Comparison of ENCODE assay signal across 8 mouse cellular contexts in the genomic region with DNA sequence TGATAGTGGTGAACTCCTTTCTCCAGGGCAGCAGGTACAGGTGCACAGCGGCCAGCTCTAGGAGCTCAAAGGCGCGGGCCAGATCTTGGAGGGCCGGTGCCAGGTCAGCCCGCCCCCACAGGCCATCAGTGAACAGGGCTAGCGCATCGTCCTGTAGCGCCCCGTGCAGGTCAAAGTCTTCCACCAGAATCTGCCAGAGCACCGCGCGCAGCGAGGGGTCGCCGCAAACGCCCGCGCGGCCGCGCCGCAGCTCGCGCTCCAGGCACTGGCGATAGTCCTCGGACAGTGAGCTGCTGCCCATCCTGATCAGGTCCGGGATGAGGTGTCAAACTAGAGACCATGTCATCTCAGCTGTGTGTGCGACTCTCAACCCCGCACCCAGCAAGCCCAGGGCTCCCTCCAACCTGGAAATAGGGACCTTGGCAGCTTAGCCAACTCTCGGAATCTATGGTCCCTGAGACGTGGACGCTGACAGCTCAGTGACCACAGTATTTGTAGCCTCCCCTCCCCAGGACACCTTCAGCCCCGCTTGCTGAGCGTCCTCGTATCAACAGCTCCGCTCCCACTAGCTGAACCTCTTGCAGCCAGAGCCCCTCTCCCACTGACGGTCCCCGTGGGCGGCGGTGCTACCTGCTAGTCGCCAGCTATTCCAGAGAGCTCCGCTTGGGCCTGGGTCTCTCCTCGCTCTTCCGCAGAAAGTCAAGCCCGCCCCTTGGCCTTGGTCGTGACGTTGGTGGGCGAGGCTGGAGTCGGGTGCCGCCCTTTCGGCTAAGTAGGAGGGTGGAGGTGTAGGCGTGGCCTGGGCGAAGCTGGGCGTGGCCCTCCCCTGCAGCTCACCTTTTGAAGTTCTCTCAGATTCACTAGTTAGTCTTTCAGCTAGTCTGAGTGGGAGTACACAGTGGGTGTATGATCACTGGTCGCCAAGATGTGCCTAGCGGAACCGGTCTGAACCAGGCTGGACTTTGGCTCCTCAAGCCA. TPM values are rescaled to one million over a fixed set of nuclear protein-coding genes. Genes with fewer than 3 reads are reported as not detected.
A peak's percentile ranks its signal among the peaks of the same experiment; 100 is the strongest.
DNase-seq lines count a peak whose midpoint lies in the region; ATAC-seq lines count a peak whose summit lies in the region.

A gene (minus strand): TSS at position 714 of the 978 bp plus-strand sequence.

- H3K27me3 ChIP-seq in intestine, embryonic 14.5 days (replicated peaks; ENCODE audit: control insufficient read depth, insufficient read depth, low read length), result peaks cover 16% of the 10 kb centered on the region

- peak within 1 kb of the TSS; percentile 36 for H3K9ac ChIP-seq in intestine, embryonic 14.5 days (ENCODE audit: low read length)

- H3K4me2 ChIP-seq in intestine, embryonic 14.5 days (ENCODE audit: low read length), result peak within 1 kb of the TSS; percentile 93

- peaks cover 11% of the 10 kb centered on the region for H3K4me1 ChIP-seq in intestine, embryonic 14.5 days (replicated peaks; ENCODE audit: control insufficient read depth, insufficient read depth, low read length)

- peak; percentile 86 for ATAC-seq in intestine, embryonic 14.5 days (replicated peaks; ENCODE audit: low FRiP score, low TSS enrichment, low read depth)

- WGBS in intestine, embryonic 14.5 days, result 2% methylated on average over 57 of the region's 57 CpGs

- no peaks in the 10 kb centered on the region for H3K36me3 ChIP-seq in intestine, embryonic 14.5 days (ENCODE audit: control insufficient read depth, insufficient read depth, low read length)

- H3K9me3 ChIP-seq in intestine, embryonic 14.5 days (ENCODE audit: control insufficient read depth, low read length), result no peaks in the 10 kb centered on the region

- H3K4me3 ChIP-seq in intestine, embryonic 14.5 days (ENCODE audit: low read depth, low read length), result peak within 1 kb of the TSS; percentile 46

- peak; percentile 89 for DNase-seq in adrenal gland, adult 8-10 months
- DNase-seq in embryo, embryonic 9.5 days (ENCODE audit: extremely low spot score), result peak; percentile 88
- peak; percentile 75 to 77 for DNase-seq in gastrocnemius, postnatal 36 days
- peak; percentile 90 for DNase-seq in intestine, embryonic 14.5 days (ENCODE audit: low spot score)
- peak; percentile 87 to 92 for DNase-seq in left cerebral cortex, postnatal 25 days (ENCODE audit: low spot score in 2 of 2)
- DNase-seq in mesoderm, embryonic 11.5 days (ENCODE audit: low read depth, low spot score), result peak; percentile 91
- DNase-seq in right cerebral cortex, postnatal 36 days (ENCODE audit: low spot score in 2 of 2), result peak; percentile 82 to 87
- peak; percentile 77 to 84 for DNase-seq in urinary bladder, postnatal 4 days (ENCODE audit: low spot score in 2 of 2)

- no peak within 1 kb of the TSS for H3K27ac ChIP-seq in intestine, embryonic 14.5 days (ENCODE audit: low read depth)

- intact Hi-C loops in gastrocnemius, postnatal 36 days (cut with DNase I), result no loop called here
- intact Hi-C loops in left cerebral cortex, postnatal 25 days (cut with DNase I), result no loop called here

RNA-seq across cellular contexts. Expression of the gene that starts here (rescaled TPM):
- total RNA-seq in adrenal gland, adult 8-10 months (2022), result 10 to 100 TPM; 12.0 to 20.4 (median 17.1) TPM
- 1 to 10 TPM; 1.3 to 1.4 TPM for total RNA-seq in gastrocnemius, postnatal 36 days (2021)
- polyA plus RNA-seq in intestine, embryonic 14.5 days (2014; fragmentation: Nextera tagmentation; extraction: Ambion mirVana), result 3.7 and 4.6 TPM in 2 replicates
- 100 to 1,000 TPM; 106 to 107 TPM for total RNA-seq in left cerebral cortex, postnatal 25 days (2021)

Comparison
In these comparisons a context has a peak if more than half of its experiments do, and no peak if none do; other contexts are left out.
1. RNA of the gene that starts here (total RNA-seq): 106 to 107 TPM in left cerebral cortex, postnatal 25 days and 12.0 to 20.4 TPM in adrenal gland, adult 8-10 months; 1.3 to 1.4 TPM in gastrocnemius, postnatal 36 days; every median in the first group is over 4 times any median in the second.
2. RNA of the gene that starts here (total RNA-seq): 106 to 107 TPM in left cerebral cortex, postnatal 25 days; 12.0 to 20.4 TPM in adrenal gland, adult 8-10 months; every median in the first group is over 4 times any median in the second.
3. Peak in every context shown above with its lines, with median percentiles within 50 percentile points of each other: DNase-seq.